Mouse (Mus musculus): ENCODE results near the gene Ptpn12.
"Not testable (repeated sequence)": the region's sequence is repeated elsewhere in the genome, so short reads cannot be mapped to it uniquely, and the experiment has no call there.

Ptpn12 gene

GRCm38 (mm10) chr5:20952337-20952925 is 103.3 kb downstream of the Ptpn12 start:
- in situ Hi-C loops (cut with MboI, MseI), result loop anchor here (5.0 kb wide), 1 partner anchor 100 kb away; no protein-coding TSS in a partner anchor

GRCm38 (mm10) chr5:20951666-20952281 is 103.9 kb downstream of the Ptpn12 start:
- in situ Hi-C loops (cut with MboI, MseI), result loop anchor here (5.0 kb wide), 1 partner anchor 101 kb away; no protein-coding TSS in a partner anchor

- in situ Hi-C loops (cut with MboI, MseI), result loop anchor here (5.0 kb wide), 1 partner anchor 101 kb away; no protein-coding TSS in a partner anchor
Measured at GRCm38 (mm10) chr5:20950855-20951650, 104.7 kb downstream of the Ptpn12 start.

- in situ Hi-C loops (cut with MboI, MseI), result loop anchor here (5.0 kb wide), 1 partner anchor 102 kb away; no protein-coding TSS in a partner anchor
Measured at GRCm38 (mm10) chr5:20950516-20950854, 105.2 kb downstream of the Ptpn12 start.

- in situ Hi-C loops (cut with MboI, MseI), result loop anchor here (5.0 kb wide), 1 partner anchor 102 kb away; no protein-coding TSS in a partner anchor
Measured at GRCm38 (mm10) chr5:20950093-20950492, 105.6 kb downstream of the Ptpn12 start.

- in situ Hi-C loops (cut with MboI, MseI), result no loop called here
Measured at GRCm38 (mm10) chr5:20946906-20947305, 108.8 kb downstream of the Ptpn12 start.

- in situ Hi-C loops (cut with MboI, MseI), result no loop called here
Measured at GRCm38 (mm10) chr5:20944961-20945748, 110.6 kb downstream of the Ptpn12 start.

- in situ Hi-C loops (cut with MboI, MseI), result not testable (repeated sequence)
Measured at GRCm38 (mm10) chr5:20943791-20944190, 111.9 kb downstream of the Ptpn12 start.

GRCm38 (mm10) chr5:20942523-20942922 is 113.2 kb downstream of the Ptpn12 start:
- in situ Hi-C loops (cut with MboI, MseI), result no loop called here

- in situ Hi-C loops (cut with MboI, MseI), result no loop called here
Measured at GRCm38 (mm10) chr5:20941205-20941604, 114.5 kb downstream of the Ptpn12 start.

GRCm38 (mm10) chr5:20940696-20941095 is 115.0 kb downstream of the Ptpn12 start:
- in situ Hi-C loops (cut with MboI, MseI), result no loop called here

GRCm38 (mm10) chr5:20940040-20940571 is 115.6 kb downstream of the Ptpn12 start:
- in situ Hi-C loops (cut with MboI, MseI), result no loop called here

- in situ Hi-C loops (cut with MboI, MseI), result no loop called here
Measured at GRCm38 (mm10) chr5:20938523-20938922, 117.2 kb downstream of the Ptpn12 start.

All from regulatory T cell (primary cell).